Mouse (Mus musculus) ES-E14 (cell line): ENCODE results near the gene Gna15.

Experiments
- CHD2 ChIP-seq: IDR thresholded peaks from 2 replicates; pipeline ENCODE4 v1.6.1; 2014; ENCODE audit warnings: mild to moderate bottlenecking, low read depth, low read length, inconsistent platforms
- HCFC1 ChIP-seq: IDR thresholded peaks from 2 replicates; pipeline ENCODE4 v1.6.1; 2012; ENCODE audit warnings: low read length, inconsistent platforms, borderline replicate concordance; ENCODE audit not compliant: insufficient read depth
- MAFK ChIP-seq: IDR thresholded peaks from 2 replicates; pipeline ENCODE4 v1.6.1; 2014; ENCODE audit warnings: mild to moderate bottlenecking, low read depth, low read length, inconsistent platforms; ENCODE audit not compliant: insufficient read depth
- ZC3H11A ChIP-seq: IDR thresholded peaks from 2 replicates; pipeline ENCODE4 v1.6.1; 2012; ENCODE audit warnings: low read depth, mild to moderate bottlenecking, inconsistent platforms, low read length, borderline replicate concordance
- ZNF384 ChIP-seq: IDR thresholded peaks from 2 replicates; pipeline ENCODE4 v1.6.1; 2012; ENCODE audit warnings: low read depth, low read length, inconsistent platforms

DNA sequence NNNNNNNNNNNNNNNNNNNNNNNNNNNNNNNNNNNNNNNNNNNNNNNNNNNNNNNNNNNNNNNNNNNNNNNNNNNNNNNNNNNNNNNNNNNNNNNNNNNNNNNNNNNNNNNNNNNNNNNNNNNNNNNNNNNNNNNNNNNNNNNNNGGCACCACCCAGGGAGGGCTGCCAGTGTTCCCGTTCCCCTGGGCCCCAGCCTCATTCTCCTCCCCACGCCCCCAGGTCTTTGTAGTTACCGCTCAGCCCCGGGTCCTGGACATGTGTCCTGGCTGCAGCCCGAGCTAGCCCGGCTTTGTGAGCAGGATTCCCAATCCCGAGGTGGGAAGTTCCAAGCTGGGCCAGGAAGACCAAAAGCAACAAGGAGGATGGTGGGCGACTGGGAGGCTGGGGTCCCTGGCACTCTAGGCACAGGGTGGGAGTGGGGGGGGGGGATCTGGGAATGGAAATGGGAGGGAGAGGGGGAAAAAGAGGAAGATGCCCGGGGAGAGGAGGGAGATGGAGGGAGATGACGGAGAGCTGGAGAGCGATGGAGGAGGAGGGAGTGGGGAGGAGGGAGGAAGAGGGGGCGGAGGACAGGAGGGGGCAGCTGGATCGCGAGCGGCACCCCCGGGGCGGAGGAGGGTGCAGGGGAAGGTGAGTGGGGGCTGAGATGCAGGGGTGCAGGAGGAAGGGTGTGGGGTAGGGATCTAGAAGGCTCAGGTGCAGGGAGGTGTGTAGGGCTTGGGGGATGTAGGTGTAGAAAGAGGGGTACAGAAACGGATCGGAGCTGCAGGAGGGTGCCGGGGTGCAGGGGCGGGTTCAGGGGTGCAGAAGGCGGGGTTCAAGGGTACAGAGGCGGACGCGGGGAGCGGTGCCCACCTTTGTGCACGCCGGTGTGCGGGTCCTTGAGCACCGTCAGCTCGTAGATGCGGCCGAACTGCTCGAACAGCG, 42.2 kb downstream of the Gna15 start:
- no peak for TF ChIP-seq CHD2
- no peak for TF ChIP-seq ZNF384
- TF ChIP-seq ZC3H11A, result no peak
- TF ChIP-seq HCFC1, result no peak
- no peak for TF ChIP-seq MAFK
